Mouse (Mus musculus): ENCODE data around the gene Wif1. TPM values are rescaled to one million over a fixed set of nuclear protein-coding genes. Genes with fewer than 3 reads are reported as not detected.
A peak's percentile ranks its signal among the peaks of the same experiment; 100 is the strongest.

Wif1 gene
- total RNA-seq, 2 experiments from 2014 or later, result 0.94 to 2.0 TPM

GRCm38 (mm10) chr10:121068003-121068402 is 34.2 kb downstream of the Wif1 start:
- no peak for DNase-seq (ENCODE audit: low spot score)

GRCm38 (mm10) chr10:121070742-121071141 is 37.0 kb downstream of the Wif1 start:
- no peak for DNase-seq (ENCODE audit: low spot score)

- no peak for DNase-seq (ENCODE audit: low spot score)
These were observed 46.7 kb downstream of the Wif1 start for GRCm38 (mm10) chr10:121080500-121080899.

- DNase-seq (ENCODE audit: low spot score), result no peak
These were observed 49.1 kb downstream of the Wif1 start for GRCm38 (mm10) chr10:121082881-121083280.

GRCm38 (mm10) chr10:121083512-121083911 is 49.8 kb downstream of the Wif1 start:
- no peak for DNase-seq (ENCODE audit: low spot score)

- no peak for DNase-seq (ENCODE audit: low spot score)
These were observed 54.9 kb downstream of the Wif1 start for GRCm38 (mm10) chr10:121088679-121089078.

- DNase-seq (ENCODE audit: low spot score), result no peak
These were observed 55.6 kb downstream of the Wif1 start for GRCm38 (mm10) chr10:121089312-121089711.

- DNase-seq (ENCODE audit: low spot score), result no peak
These were observed 56.2 kb downstream of the Wif1 start for GRCm38 (mm10) chr10:121090006-121090405.

- DNase-seq (ENCODE audit: low spot score), result no peak
These were observed 62.2 kb downstream of the Wif1 start for GRCm38 (mm10) chr10:121095948-121096347.

- DNase-seq (ENCODE audit: low spot score), result no peak
These were observed 64.5 kb downstream of the Wif1 start for GRCm38 (mm10) chr10:121098263-121098662.

- no peak for DNase-seq (ENCODE audit: low spot score)
These were observed 65.9 kb downstream of the Wif1 start for GRCm38 (mm10) chr10:121099658-121100057.

- DNase-seq (ENCODE audit: low spot score), result no peak
These were observed 82.4 kb downstream of the Wif1 start for GRCm38 (mm10) chr10:121116115-121116514.

GRCm38 (mm10) chr10:121116636-121117035 is 82.9 kb downstream of the Wif1 start:
- no peak for DNase-seq (ENCODE audit: low spot score)

- DNase-seq (ENCODE audit: low spot score), result no peak
These were observed 87.0 kb downstream of the Wif1 start for GRCm38 (mm10) chr10:121120751-121121150.

GRCm38 (mm10) chr10:121124481-121124880 is 90.7 kb downstream of the Wif1 start:
- DNase-seq (ENCODE audit: low spot score), result no peak

GRCm38 (mm10) chr10:121129000-121129925 is 95.5 kb downstream of the Wif1 start:
- peak; percentile 1 for DNase-seq (ENCODE audit: low spot score)

Other genes starting within 250 kb of the Wif1 start
- gene Msrb3, start 134.9 kb upstream of the Wif1 start, total RNA-seq (2021), result 100 to 1,000 TPM; 120 to 127 TPM
- gene Lemd3, start 54.6 kb upstream of the Wif1 start, total RNA-seq (2021), result 10 to 100 TPM; 10.7 to 10.9 TPM